Mouse (Mus musculus) lung, adult 18-20 months (tissue): ENCODE results near the gene Itpripl1.
"Not testable (repeated sequence)": the region's sequence is repeated elsewhere in the genome, so short reads cannot be mapped to it uniquely, and the experiment has no call there.

Experiments used
- DNase-seq, 2 experiments: peaks; one replicate each; pipeline ENCODE4 v3.0.0; 2022; ENCODE audit warnings: mixed read lengths in 2 of 2

Gene Itpripl1

GRCm38 (mm10) chr2:127143158-127144063 is at the start of gene Itpripl1:
Itpripl1 (minus strand) TSS chr2:127143442.
- DNase-seq = peak; percentile 87 to 90

- DNase-seq = no peak
These were observed 46.3 kb upstream of the Itpripl1 start for GRCm38 (mm10) chr2:127189574-127189973.

- DNase-seq = peak; percentile 83 to 90
These were observed 39.5 kb upstream of the Itpripl1 start for GRCm38 (mm10) chr2:127182598-127183381.

- peak in 1 of 2 experiments; percentile 24 for DNase-seq
These were observed 23.0 kb upstream of the Itpripl1 start for GRCm38 (mm10) chr2:127166261-127166660.

GRCm38 (mm10) chr2:127165675-127166074 is 22.4 kb upstream of the Itpripl1 start:
- no peak for DNase-seq

GRCm38 (mm10) chr2:127145699-127146098 is 2.5 kb upstream of the Itpripl1 start:
- no peak for DNase-seq

GRCm38 (mm10) chr2:127142577-127143157 is 575 bp downstream of the Itpripl1 start:
- DNase-seq = no peak

GRCm38 (mm10) chr2:127142031-127142430 is 1.2 kb downstream of the Itpripl1 start:
- DNase-seq = no peak

GRCm38 (mm10) chr2:127140011-127140410 is 3.2 kb downstream of the Itpripl1 start:
- no peak for DNase-seq

- DNase-seq = no peak
These were observed 3.6 kb downstream of the Itpripl1 start for GRCm38 (mm10) chr2:127139605-127140004.

GRCm38 (mm10) chr2:127139094-127139493 is 4.1 kb downstream of the Itpripl1 start:
- DNase-seq = no peak

- peak in 1 of 2 experiments; percentile 46 for DNase-seq
These were observed 4.8 kb downstream of the Itpripl1 start for GRCm38 (mm10) chr2:127138449-127138848.

GRCm38 (mm10) chr2:127137838-127138420 is 5.3 kb downstream of the Itpripl1 start:
- peak in 1 of 2 experiments; percentile 26 for DNase-seq

- peak; percentile 54 to 69 for DNase-seq
These were observed 6.3 kb downstream of the Itpripl1 start for GRCm38 (mm10) chr2:127136979-127137378.

- DNase-seq = not testable (repeated sequence)
These were observed 8.0 kb downstream of the Itpripl1 start for GRCm38 (mm10) chr2:127135255-127135654.

- peak; percentile 90 to 92 for DNase-seq
These were observed 9.4 kb downstream of the Itpripl1 start, which contains the start of gene Ncaph for GRCm38 (mm10) chr2:127133621-127134461. Ncaph (minus strand) TSS chr2:127133954.

GRCm38 (mm10) chr2:127131353-127131752 is 11.9 kb downstream of the Itpripl1 start:
- no peak for DNase-seq

GRCm38 (mm10) chr2:127128926-127129325 is 14.3 kb downstream of the Itpripl1 start:
- DNase-seq = no peak

GRCm38 (mm10) chr2:127121591-127122235 is 21.5 kb downstream of the Itpripl1 start:
- DNase-seq = peak in 1 of 2 experiments; percentile 41

- no peak for DNase-seq
These were observed 34.3 kb downstream of the Itpripl1 start for GRCm38 (mm10) chr2:127108986-127109385.

GRCm38 (mm10) chr2:127092000-127092399 is 51.2 kb downstream of the Itpripl1 start:
- DNase-seq = no peak
